Comparison of ENCODE assay signal across 21 mouse cellular contexts in the genomic region with DNA sequence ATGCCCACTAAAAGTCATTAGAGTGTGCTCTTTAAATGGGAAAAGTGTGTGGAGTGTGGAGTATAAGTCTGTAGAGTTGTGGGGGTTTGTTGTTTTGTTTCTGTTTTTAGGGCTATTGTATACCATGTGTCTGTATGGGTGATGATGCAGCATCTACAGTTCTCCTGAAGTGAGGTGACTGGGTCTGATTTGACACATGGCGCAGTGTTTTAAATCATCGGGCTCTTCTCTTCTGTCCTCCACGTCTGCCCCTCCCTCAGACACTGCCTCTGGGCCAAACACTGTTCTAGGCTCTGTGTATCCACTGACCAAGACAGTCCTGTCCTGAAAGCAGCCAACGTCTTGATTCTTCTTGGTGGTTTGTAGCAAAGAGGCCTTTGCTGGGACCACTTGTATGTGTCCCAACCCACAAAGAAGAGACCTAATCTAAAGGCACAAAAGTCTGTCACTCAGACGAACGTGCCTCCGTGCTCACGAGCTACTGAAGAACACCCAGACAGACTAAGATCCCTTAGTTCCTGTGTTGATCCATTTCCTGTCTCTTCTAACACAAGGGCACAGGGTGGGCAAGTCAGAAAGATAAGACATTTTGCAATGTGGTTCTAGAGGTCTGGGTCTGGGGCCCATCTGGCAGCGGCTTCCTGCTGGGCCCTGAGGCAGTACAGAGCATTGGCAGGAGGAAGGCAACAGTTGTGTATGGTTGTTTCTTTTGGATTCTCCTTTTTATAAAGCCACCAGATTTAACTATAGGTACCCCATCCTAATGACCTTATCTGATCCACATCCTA. TPM values are rescaled to one million over a fixed set of nuclear protein-coding genes. Genes with fewer than 3 reads are reported as not detected.
A peak's percentile ranks its signal among the peaks of the same experiment; 100 is the strongest.
DNase-seq lines count a peak whose midpoint lies in the region; ATAC-seq and TF ChIP-seq lines count a peak whose summit lies in the region.
"Had no signal": no experiment of that assay in that cellular context is flagged by ENCODE, and none has a peak within 500 bp of the region (broad histone marks: within the 10 kb centered on the region; RNA-seq: fewer than 3 reads in every experiment).

No protein-coding gene starts in this region.

- no peak for TF ChIP-seq EP300 in heart, postnatal 0 days (IDR thresholded peaks at IDR 0.05; ENCODE audit: low read depth)

- H3K27ac ChIP-seq in heart, embryonic 10.5 days: peak overlapping the region; percentile 81
- H3K27ac ChIP-seq in heart, postnatal 0 days (ENCODE audit: low read depth): peak overlapping the region; percentile 63
- peak overlapping the region; percentile 86 for H3K27ac ChIP-seq in liver, embryonic 12.5 days
- H3K27ac ChIP-seq: hindbrain, embryonic 14.5 days; intestine, embryonic 15.5 days; macrophage; neural tube, embryonic 15.5 days had no signal

- H3K27me3 ChIP-seq in heart, embryonic 10.5 days (ENCODE audit: insufficient read depth, poor library complexity, severe bottlenecking): no peaks in the 10 kb centered on the region
- no peaks in the 10 kb centered on the region for H3K27me3 ChIP-seq in heart, postnatal 0 days (ENCODE audit: control insufficient read depth, insufficient read depth, low read length)
- no peaks in the 10 kb centered on the region for H3K27me3 ChIP-seq in liver, embryonic 12.5 days (replicated peaks)
- no peaks in the 10 kb centered on the region for H3K27me3 ChIP-seq in megakaryocyte, embryonic 14.5 days (replicated peaks)
- H3K27me3 ChIP-seq: intestine, embryonic 15.5 days; neural tube, embryonic 15.5 days had no signal

- intact Hi-C loops in heart, postnatal 14 days (cut with DNase I): no loop called here

- no peak for ATAC-seq in heart, postnatal 0 days (ENCODE audit: insufficient read depth, low read depth)
- peak; percentile 39 for ATAC-seq in liver, embryonic 12.5 days
- ATAC-seq: forebrain, embryonic 14.5 days; intestine, embryonic 15.5 days; midbrain, embryonic 16.5 days had no signal

- H3K4me1 ChIP-seq in heart, embryonic 10.5 days: peaks cover 31% of the 10 kb centered on the region
- H3K4me1 ChIP-seq in heart, postnatal 0 days (ENCODE audit: control insufficient read depth, insufficient read depth): peaks cover 6% of the 10 kb centered on the region
- peaks cover 39% of the 10 kb centered on the region for H3K4me1 ChIP-seq in liver, embryonic 12.5 days
- H3K4me1 ChIP-seq in megakaryocyte, embryonic 14.5 days: peaks cover 58% of the 10 kb centered on the region
- H3K4me1 ChIP-seq: intestine, embryonic 15.5 days; neural tube, embryonic 15.5 days had no signal

- no peak for TF ChIP-seq CTCF in heart, postnatal 0 days (IDR thresholded peaks at IDR 0.05; ENCODE audit: low read depth)

- no peak overlapping the region for H3K4me3 ChIP-seq in heart, embryonic 10.5 days
- H3K4me3 ChIP-seq in heart, postnatal 0 days (ENCODE audit: low read depth, low read length): no peak overlapping the region
- H3K4me3 ChIP-seq in liver, embryonic 12.5 days: no peak overlapping the region
- peak overlapping the region; percentile 85 for H3K4me3 ChIP-seq in megakaryocyte, embryonic 14.5 days (replicated peaks)
- H3K4me3 ChIP-seq: erythroblast, embryonic 14.5 days; intestine, embryonic 15.5 days; neural tube, embryonic 15.5 days had no signal

- H3K4me2 ChIP-seq in heart, postnatal 0 days (ENCODE audit: low read depth, low read length): no peak overlapping the region
- H3K4me2 ChIP-seq in liver, embryonic 12.5 days: peak overlapping the region; percentile 52
- H3K4me2 ChIP-seq: hindbrain, embryonic 14.5 days; intestine, embryonic 15.5 days; neural tube, embryonic 15.5 days had no signal

- H3K36me3 ChIP-seq in heart, embryonic 10.5 days: no peaks in the 10 kb centered on the region
- H3K36me3 ChIP-seq in heart, postnatal 0 days (replicated peaks; ENCODE audit: control insufficient read depth, insufficient read depth, low read length): no peaks in the 10 kb centered on the region
- no peaks in the 10 kb centered on the region for H3K36me3 ChIP-seq in liver, embryonic 12.5 days
- peaks cover 17% of the 10 kb centered on the region for H3K36me3 ChIP-seq in megakaryocyte, embryonic 14.5 days (replicated peaks; ENCODE audit: low read length)
- H3K36me3 ChIP-seq: intestine, embryonic 15.5 days; neural tube, embryonic 15.5 days had no signal

- H3K9ac ChIP-seq in heart, postnatal 0 days (replicated peaks; ENCODE audit: low read depth, low read length): no peak overlapping the region
- H3K9ac ChIP-seq in liver, embryonic 12.5 days: no peak overlapping the region
- H3K9ac ChIP-seq: hindbrain, embryonic 14.5 days; intestine, embryonic 15.5 days; neural tube, embryonic 15.5 days had no signal

- H3K9me3 ChIP-seq in heart, embryonic 10.5 days: no peaks in the 10 kb centered on the region
- H3K9me3 ChIP-seq in heart, postnatal 0 days (replicated peaks; ENCODE audit: control insufficient read depth, low read length): no peaks in the 10 kb centered on the region
- no peaks in the 10 kb centered on the region for H3K9me3 ChIP-seq in liver, embryonic 12.5 days (replicated peaks)
- H3K9me3 ChIP-seq in megakaryocyte, embryonic 14.5 days: no peaks in the 10 kb centered on the region; the same call in 1 of the 2 replicates
- H3K9me3 ChIP-seq: intestine, embryonic 15.5 days; neural tube, embryonic 15.5 days had no signal

- 49% methylated on average over 9 of the region's 9 CpGs for WGBS in heart, embryonic 10.5 days
- 57% methylated on average over 9 of the region's 9 CpGs for WGBS in heart, postnatal 0 days
- 18% methylated on average over 9 of the region's 9 CpGs for WGBS in liver, embryonic 12.5 days (ENCODE audit: insufficient replicate concordance)

- DNase-seq in heart, embryonic 10.5 days (ENCODE audit: low spot score): no peak
- no peak for DNase-seq in heart, adult 9 months (ENCODE audit: low spot score in 2 of 2)
- DNase-seq in heart, postnatal 0 days (ENCODE audit: low spot score): no peak
- DNase-seq in heart, postnatal 14 days: no peak
- DNase-seq in spleen, adult 12 weeks (ENCODE audit: low spot score): no peak
- no peak for DNase-seq in MN1 (ENCODE audit: low spot score)
- DNase-seq: adrenal gland, postnatal 36 days; cerebellum, adult 11-12 months; cerebellum, postnatal 25 days; kidney, adult 9 months; kidney, postnatal 25 days; thymus, adult 18-20 months had no signal

RNA-seq across cellular contexts. Expression of a gene that starts 5.6 kb away (rescaled TPM):
- 202 and 238 TPM in 2 replicates for polyA plus RNA-seq in heart, embryonic 10.5 days (2016; fragmentation: Nextera tagmentation; extraction: Ambion mirVana)
- total RNA-seq in heart, postnatal 0 days (2014; rRNA removed; ENCODE audit: low replicate concordance): 529 and 840 TPM in 2 replicates
- 128 and 145 TPM in 2 replicates for polyA plus RNA-seq in heart, postnatal 0 days (2015; fragmentation: Nextera tagmentation; extraction: Ambion mirVana)
- total RNA-seq in heart, postnatal 14 days (2021): 10 to 100 TPM; 60.3 to 66.0 TPM
- polyA plus RNA-seq in liver, embryonic 12.5 days (2016; fragmentation: Nextera tagmentation; extraction: Ambion mirVana): 56.2 and 60.7 TPM in 2 replicates
- 55.5 and 121 TPM in 2 replicates for polyA plus RNA-seq in megakaryocyte, embryonic 14.5 days (2012; ENCODE audit: insufficient read depth, low replicate concordance)

RNA-seq across cellular contexts. Expression of a gene that starts 51.7 kb away (rescaled TPM):
- polyA plus RNA-seq in heart, embryonic 10.5 days (2016; fragmentation: Nextera tagmentation; extraction: Ambion mirVana): 63.2 and 65.3 TPM in 2 replicates
- total RNA-seq in heart, postnatal 0 days (2014; rRNA removed; ENCODE audit: low replicate concordance): 87.5 and 130 TPM in 2 replicates
- 65.5 and 67.2 TPM in 2 replicates for polyA plus RNA-seq in heart, postnatal 0 days (2015; fragmentation: Nextera tagmentation; extraction: Ambion mirVana)
- 10 to 100 TPM; 17.2 to 18.4 TPM for total RNA-seq in heart, postnatal 14 days (2021)
- 11.4 and 11.9 TPM in 2 replicates for polyA plus RNA-seq in liver, embryonic 12.5 days (2016; fragmentation: Nextera tagmentation; extraction: Ambion mirVana)
- polyA plus RNA-seq in megakaryocyte, embryonic 14.5 days (2012; ENCODE audit: insufficient read depth, low replicate concordance): 104 and 232 TPM in 2 replicates
